Mouse (Mus musculus) right cerebral cortex, adult 2 months (tissue): ENCODE measurements around the gene Rnaseh2a.
"Not testable (repeated sequence)": the region's sequence is repeated elsewhere in the genome, so short reads cannot be mapped to it uniquely, and the experiment has no call there.

Source experiments
- DNase-seq, 2 experiments: peaks; one replicate each; pipeline ENCODE4 v3.0.0; 2021 to 2022; ENCODE audit warnings: low spot score in 2 of 2

Gene Rnaseh2a

DNA sequence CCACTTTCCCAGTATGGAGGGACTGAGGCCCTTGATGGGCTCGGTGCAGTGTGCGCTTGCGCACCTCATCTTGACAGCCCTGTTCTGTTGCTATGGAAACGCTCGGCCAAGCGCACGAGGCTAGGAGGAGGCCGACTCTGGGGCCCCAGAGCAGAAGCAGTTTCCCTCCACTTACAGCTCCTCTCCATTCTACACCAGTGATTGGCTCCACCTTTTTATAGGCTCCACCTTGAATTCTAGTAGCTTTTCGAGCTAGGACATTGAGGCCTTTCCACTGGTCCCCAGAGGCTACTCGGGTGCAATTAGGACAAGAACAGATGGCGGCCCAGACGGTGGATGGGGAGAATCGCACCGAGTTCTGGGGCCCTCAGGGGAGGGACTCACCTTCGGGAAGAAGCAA is 34.7 kb downstream of the Rnaseh2a start:
- DNase-seq, result peak; percentile 50 to 52

DNA sequence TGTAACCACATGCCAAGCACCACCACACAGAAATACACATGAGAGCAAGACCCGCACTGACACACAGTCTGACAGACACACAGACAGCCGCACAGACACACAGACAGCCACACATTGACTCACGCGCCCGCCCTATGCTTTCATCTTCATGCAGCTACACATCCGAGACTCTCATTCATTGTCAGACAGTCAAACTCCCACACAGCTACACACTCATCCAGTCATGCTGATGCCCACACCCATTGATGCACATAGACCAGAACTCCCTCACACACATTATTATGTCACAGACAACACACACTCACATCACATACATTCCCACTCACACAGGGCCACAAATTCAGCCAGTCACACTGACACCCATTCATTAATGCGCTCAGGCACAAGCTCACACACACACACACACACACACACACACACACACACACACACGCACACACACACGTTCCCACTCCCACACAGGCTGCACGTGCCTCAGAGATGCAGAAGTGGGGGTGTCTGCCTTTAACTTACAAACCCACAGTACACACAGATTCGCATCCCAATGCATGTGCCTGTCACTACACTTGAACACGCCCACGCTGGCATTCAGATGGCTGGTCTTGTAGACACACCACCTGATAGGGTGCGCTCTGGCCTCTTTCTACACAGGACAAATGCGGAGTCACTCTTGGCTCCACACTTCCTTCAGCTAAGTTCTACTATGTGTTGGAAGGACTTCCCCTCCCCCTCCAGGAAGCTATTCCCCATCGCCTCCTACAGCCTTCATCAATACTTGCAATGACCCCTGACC is 35.6 kb downstream of the Rnaseh2a start:
- DNase-seq, result peak; percentile 53 to 68

- no peak for DNase-seq
Measured at GRCm38 (mm10) chr8:84930582-84930981, 39.0 kb downstream of the Rnaseh2a start.

DNA sequence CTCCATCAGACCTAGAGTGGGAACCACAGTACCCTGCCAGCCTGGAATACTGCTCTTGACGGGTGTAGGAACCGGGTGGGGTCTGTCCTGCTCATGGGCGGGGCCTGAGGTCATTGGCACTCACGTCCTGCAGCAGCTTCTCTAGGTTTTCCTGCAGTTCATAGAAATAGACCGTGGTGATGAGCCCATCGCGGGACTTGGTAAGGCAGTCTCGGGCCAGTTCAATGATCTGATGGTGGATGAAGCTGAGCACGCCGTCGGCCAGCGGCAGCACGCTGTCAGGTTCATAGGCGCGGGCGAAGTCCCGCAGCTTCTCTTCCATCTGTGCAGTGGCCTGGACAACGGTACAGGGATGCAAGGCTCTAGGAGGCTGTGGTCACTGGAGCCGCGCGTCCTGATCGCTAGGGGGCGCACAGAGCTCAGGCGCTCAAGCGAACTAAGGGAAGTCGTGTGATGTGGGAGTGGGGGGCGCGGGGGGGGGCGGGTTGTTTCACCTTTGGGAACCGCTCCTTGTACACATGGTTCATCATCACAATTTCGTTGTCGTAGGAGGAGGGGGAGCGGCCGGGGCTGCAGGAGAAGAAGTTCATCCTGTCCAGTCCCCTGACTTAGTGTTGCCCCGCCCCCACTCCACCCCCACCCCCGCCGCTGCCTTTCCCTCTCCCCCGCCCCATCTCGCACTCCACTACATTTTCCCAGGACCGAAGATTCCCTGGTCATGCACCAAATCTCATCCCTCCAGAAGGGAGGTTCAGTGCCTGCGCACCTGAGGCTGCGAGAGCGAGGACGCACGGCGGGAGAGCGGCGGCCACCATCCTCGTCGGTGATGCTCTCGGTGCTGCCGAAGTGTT is 40.9 kb downstream of the Rnaseh2a start:
- DNase-seq, result peak; percentile 73 to 76

- DNase-seq, result no peak
Measured at GRCm38 (mm10) chr8:84927513-84927912, 42.1 kb downstream of the Rnaseh2a start.

- DNase-seq, result no peak
Measured at GRCm38 (mm10) chr8:84925557-84925956, 44.0 kb downstream of the Rnaseh2a start.

DNA sequence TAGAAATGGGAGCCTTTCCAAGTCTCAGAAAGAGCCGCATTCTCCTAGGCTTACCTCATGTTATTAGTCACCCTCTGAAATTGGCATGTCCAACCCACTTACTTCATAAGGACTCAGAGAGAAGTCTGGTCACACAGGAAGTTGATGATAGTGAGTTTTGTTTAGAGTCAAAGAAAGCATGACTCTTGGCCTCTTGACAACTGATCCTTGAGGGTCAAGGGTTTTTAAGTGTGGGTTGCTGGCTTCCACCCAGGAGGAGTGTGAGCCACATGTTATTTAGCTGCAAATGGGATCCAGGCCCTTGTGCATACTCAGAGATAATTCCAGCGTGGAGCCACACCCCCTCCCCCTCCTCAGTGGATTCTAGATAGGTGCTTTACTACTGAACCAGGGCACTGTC is 48.0 kb downstream of the Rnaseh2a start:
- no peak for DNase-seq

DNA sequence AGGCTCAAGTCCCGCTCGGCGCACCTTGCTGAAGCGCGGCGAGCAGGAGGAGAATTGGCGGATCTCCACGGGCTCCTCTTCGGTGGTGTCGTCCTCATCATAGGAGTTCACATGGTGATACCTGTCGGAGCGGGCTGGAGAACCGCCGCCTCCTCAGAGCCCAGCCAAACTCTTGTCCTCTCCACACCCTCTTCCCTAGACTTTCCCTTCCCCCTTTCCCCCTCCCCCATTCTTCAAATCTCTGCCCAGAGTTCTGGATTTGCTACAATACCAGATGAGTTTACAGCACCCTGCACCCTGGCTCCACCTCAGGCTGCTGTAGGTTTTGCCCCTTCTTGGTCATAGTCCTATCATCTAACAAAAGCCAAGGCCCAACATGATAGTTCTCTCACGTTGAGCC is 50.9 kb downstream of the Rnaseh2a start:
- no peak for DNase-seq

DNA sequence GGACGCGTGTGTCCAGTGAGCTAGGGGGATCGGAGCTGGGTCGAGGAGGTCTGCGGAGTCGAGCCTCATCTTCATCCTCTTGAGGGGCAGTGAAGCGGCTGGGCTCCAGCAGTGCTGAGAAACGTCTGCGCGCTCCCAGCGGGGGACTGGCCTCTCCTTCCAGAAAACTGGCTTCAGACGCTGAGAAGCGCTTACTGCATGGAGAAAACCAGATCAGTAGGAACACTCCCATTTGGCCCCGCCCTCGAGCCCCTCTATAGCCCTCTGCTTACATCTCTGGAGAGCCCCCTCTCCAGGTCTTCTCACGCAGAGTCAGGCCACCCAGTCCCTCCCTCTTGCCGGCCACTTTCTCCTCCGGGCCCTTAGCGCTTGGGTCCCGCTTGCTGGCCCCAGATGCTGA is 51.8 kb downstream of the Rnaseh2a start:
- no peak for DNase-seq

- DNase-seq, result no peak
Measured at GRCm38 (mm10) chr8:84915269-84915668, 54.3 kb downstream of the Rnaseh2a start.

- peak in 1 of 2 experiments; percentile 46 for DNase-seq
Measured at GRCm38 (mm10) chr8:84913960-84914359, 55.6 kb downstream of the Rnaseh2a start.

- DNase-seq, result no peak
Measured at GRCm38 (mm10) chr8:84913502-84913900, 56.1 kb downstream of the Rnaseh2a start.

GRCm38 (mm10) chr8:84912895-84913501 is 56.6 kb downstream of the Rnaseh2a start:
- DNase-seq, result peak; percentile 64 to 73

DNA sequence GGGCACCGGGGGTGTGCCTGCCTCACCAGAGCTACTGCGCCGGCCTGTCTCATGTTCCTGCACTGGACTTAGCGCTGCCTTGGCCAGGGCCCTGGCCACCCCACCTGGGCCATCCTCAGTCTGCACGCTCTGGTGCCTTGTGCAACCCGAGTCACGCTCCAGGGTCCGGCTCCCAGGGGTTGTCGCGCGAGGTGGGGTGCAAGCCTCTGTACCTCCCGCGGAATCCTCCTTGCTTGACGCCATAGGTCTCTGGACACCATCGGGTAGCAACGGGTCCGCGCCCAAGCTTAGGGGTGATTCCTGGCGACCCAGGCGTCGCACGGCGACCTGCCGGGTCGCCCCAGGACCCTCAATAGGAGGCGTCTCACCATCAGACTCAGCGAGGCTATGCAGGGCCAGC is 57.2 kb downstream of the Rnaseh2a start:
- DNase-seq, result no peak

GRCm38 (mm10) chr8:84911854-84912253 is 57.7 kb downstream of the Rnaseh2a start:
- no peak for DNase-seq

DNA sequence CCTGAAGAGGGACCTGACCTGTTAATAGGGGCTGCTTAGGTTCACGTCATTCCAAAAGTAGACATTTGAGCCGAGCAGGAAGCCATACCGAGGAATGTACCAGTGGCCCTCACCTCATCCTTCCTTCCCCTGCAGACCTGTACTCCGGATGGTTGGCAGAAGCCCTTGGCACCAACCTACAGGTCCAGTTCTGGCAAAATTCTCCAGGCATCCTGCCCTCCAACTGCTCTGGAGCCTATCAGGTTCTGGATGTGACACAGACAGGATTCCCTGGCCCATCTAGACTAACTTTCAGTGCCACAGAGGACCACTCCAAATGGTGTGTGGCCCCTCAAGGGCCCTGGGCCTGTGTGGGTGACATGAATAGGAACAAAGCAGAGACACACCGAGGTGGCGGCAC is 59.0 kb downstream of the Rnaseh2a start:
- no peak for DNase-seq

GRCm38 (mm10) chr8:84909949-84910348 is 59.6 kb downstream of the Rnaseh2a start:
- DNase-seq, result no peak

- DNase-seq, result no peak
Measured at GRCm38 (mm10) chr8:84909162-84909767, 60.3 kb downstream of the Rnaseh2a start.

- peak; percentile 72 to 78 for DNase-seq
Measured at GRCm38 (mm10) chr8:84908421-84909161, 61.0 kb downstream of the Rnaseh2a start, which contains the start of gene Dnase2a. TSS of gene Dnase2a (plus strand) at chr8:84908560.

DNA sequence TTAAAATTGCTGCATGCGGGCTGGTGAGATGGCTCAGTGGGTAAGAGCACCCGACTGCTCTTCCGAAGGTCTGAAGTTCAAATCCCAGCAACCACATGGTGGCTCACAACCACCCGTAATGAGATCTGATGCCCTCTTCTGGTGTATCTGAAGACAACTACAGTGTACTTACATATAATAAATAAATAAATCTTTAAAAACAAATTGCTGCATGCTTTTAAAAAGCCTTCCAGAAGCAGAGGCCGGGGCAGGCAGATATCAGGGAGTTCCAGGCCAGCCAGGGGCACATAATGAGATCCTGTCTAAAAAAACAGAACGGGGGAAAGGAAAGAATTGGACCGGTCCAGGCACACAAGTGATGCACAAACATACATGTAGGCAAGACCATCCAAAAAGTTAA is 61.6 kb downstream of the Rnaseh2a start:
- not testable (repeated sequence) for DNase-seq

- DNase-seq, result no peak
Measured at GRCm38 (mm10) chr8:84907493-84907892, 62.1 kb downstream of the Rnaseh2a start.
